Mouse (Mus musculus): ENCODE measurements at regions not wholly inside any gene's neighbourhood (a gene's known extent, or its start where the extent isn't known, plus 50 kb on each side); places are given as distances from the start of the nearest gene placed in this dataset.

DNA sequence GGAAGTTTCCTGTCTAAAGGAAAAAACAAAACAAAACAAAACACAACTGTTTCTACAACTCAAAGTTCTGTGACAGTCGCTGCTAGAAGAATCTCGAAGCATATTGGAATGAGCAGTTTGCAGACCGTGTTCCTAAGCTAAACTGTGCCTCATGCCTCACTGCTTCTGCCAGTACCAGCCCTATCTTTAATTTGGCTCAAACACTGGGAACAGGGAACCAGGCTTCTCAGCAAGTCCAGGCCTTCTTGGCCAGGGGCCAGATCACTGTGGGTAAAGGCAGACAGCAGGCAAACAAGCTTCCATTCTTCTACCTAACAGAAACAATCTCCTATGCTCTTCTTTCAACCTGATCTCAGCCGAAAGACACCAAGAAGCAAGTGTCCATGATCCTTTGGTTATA is 56.5 kb downstream of the Tmsb4x start:
- H3K4me1 ChIP-seq (ENCODE audit: control insufficient read depth, insufficient read depth, low read length), result no peaks in the 10 kb centered on the region
- H3K9ac ChIP-seq (replicated peaks; ENCODE audit: low read length), result no peak overlapping the region
- no peak overlapping the region for H3K4me2 ChIP-seq (ENCODE audit: low read length)
- ATAC-seq (ENCODE audit: low FRiP score, low TSS enrichment) (no peak), DNase-seq (peak; percentile 61)
- H3K9me3 ChIP-seq (ENCODE audit: control insufficient read depth, low read length), result no peaks in the 10 kb centered on the region
- no peak overlapping the region for H3K27ac ChIP-seq (replicated peaks; ENCODE audit: low read depth, low read length)
- H3K27me3 ChIP-seq (ENCODE audit: control insufficient read depth, insufficient read depth, low read length), result peaks cover 10% of the 10 kb centered on the region; the same call in 1 of the 2 replicates
- H3K4me3 ChIP-seq (replicated peaks; ENCODE audit: low read depth, low read length), result no peak overlapping the region
- no peaks in the 10 kb centered on the region for H3K36me3 ChIP-seq (ENCODE audit: control insufficient read depth, insufficient read depth, low read length)
- 69% methylated on average over 4 of the region's 4 CpGs for WGBS

DNA sequence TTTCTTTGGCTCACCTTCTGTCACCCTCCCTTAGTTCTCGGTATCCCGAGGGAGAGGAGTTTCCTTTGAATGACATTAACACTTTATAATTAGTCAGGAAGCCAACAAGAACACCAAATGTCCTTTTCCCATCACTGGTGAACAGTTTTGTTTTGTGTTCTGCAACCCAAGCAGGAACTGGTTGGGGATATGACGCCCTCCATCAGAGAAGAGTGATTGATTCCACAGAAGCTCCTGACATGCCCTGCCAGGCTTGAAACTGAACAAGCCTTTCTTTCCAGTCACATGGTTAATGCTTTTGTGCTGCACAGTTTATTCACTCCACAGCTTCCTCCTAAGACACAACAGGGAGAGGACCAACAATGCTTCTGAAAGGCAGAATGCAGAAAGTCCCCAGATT is 57.8 kb downstream of the Tmsb4x start:
- 42% methylated on average over 3 of the region's 3 CpGs for WGBS
- H3K4me3 ChIP-seq (replicated peaks; ENCODE audit: low read depth, low read length), result no peak overlapping the region

DNA sequence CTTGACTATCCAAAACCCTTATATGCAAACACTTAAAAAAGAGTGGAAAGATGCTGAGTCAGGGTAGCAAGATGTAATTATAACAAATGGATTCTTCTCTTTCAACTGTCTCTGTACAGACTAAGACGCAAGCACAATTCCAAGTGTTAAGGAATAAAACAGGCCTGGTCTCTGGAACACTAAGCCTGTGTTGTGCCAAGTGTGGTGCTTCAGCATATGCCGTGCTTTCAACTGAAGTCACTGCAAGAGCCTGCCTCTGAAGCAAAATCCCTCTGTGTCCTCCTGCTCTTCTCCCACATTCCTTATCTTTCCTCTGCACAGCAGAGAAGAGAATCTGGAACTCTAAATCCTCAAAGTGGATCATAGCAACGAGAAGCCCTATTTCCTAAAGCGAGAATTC is 59.7 kb downstream of the Tmsb4x start:
- Histone ChIP-seq H3K9me3 (ENCODE audit: control insufficient read depth, low read length) (no peaks in the 10 kb centered on the region), H3K9ac (replicated peaks; ENCODE audit: low read length) (no peak overlapping the region), H3K36me3 (ENCODE audit: control insufficient read depth, insufficient read depth, low read length) (no peaks in the 10 kb centered on the region), H3K4me1 (ENCODE audit: control insufficient read depth, insufficient read depth, low read length) (no peaks in the 10 kb centered on the region), H3K4me2 (ENCODE audit: low read length) (no peak overlapping the region), H3K4me3 (replicated peaks; ENCODE audit: low read depth, low read length) (no peak overlapping the region), H3K27ac (replicated peaks; ENCODE audit: low read depth, low read length) (no peak overlapping the region), H3K27me3 (ENCODE audit: control insufficient read depth, insufficient read depth, low read length) (peaks cover 8% of the 10 kb centered on the region; the same call in 1 of the 2 replicates)
- ATAC-seq (ENCODE audit: low FRiP score, low TSS enrichment) (no peak), DNase-seq (no peak)
- WGBS, result 89% methylated on average over 4 of the region's 4 CpGs

More for the DNA sequence above, 57.8 kb downstream of the Tmsb4x start:
- Histone ChIP-seq H3K27me3 (ENCODE audit: control insufficient read depth, insufficient read depth, low read length) (peaks cover 10% of the 10 kb centered on the region; the same call in 1 of the 2 replicates), H3K9ac (replicated peaks; ENCODE audit: low read length) (no peak overlapping the region), H3K9me3 (ENCODE audit: control insufficient read depth, low read length) (no peaks in the 10 kb centered on the region), H3K36me3 (ENCODE audit: control insufficient read depth, insufficient read depth, low read length) (no peaks in the 10 kb centered on the region), H3K4me1 (ENCODE audit: control insufficient read depth, insufficient read depth, low read length) (no peaks in the 10 kb centered on the region), H3K4me2 (ENCODE audit: low read length) (no peak overlapping the region), H3K27ac (replicated peaks; ENCODE audit: low read depth, low read length) (no peak overlapping the region)
- ATAC-seq (ENCODE audit: low FRiP score, low TSS enrichment), result no peak
- DNase-seq, result no peak

DNA sequence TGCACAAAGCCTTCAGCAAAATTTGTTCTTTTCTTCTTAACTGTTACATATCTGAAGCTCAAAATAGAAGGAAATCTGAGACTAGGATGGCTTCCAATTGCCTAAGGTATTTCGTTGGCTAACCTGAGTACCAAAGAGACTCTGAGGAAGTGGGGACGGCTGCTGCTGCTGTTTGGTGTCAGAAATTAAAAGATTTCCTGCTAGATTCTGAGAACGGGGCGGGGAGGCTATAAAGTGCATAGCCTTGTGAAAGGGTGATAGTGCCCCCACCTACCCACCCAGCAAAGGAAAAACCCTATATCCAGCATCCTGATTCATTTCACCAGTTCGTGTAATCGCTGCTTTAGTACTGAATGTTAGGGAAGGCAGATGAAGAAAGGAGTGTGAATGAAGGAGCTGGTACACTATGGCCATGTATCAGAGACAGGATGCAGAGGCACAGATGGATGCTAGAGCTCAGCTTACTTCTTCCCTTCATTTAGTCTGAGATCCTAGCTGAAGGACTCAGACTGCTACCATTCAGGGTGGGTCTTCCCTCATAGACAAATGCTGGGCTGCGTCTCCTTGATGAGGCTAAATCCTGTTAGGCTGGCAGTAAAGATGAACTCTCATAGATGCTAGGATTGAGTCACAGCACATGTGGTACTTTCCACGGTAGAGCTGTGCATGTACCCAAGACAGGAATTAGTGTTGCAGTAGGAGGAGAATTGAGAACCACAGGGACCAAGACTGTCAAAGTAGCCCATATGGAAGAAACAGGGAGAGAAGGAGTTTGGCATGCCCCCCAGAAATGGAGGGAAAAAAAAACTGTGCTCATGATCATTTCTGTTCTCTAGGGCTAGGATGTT is 62.4 kb downstream of the Tmsb4x start:
- Histone ChIP-seq H3K27me3 (ENCODE audit: control insufficient read depth, insufficient read depth, low read length) (peaks cover 3% of the 10 kb centered on the region; the same call in 1 of the 2 replicates), H3K4me2 (ENCODE audit: low read length) (no peak overlapping the region)
- 81% methylated on average over 8 of the region's 8 CpGs for WGBS

DNA sequence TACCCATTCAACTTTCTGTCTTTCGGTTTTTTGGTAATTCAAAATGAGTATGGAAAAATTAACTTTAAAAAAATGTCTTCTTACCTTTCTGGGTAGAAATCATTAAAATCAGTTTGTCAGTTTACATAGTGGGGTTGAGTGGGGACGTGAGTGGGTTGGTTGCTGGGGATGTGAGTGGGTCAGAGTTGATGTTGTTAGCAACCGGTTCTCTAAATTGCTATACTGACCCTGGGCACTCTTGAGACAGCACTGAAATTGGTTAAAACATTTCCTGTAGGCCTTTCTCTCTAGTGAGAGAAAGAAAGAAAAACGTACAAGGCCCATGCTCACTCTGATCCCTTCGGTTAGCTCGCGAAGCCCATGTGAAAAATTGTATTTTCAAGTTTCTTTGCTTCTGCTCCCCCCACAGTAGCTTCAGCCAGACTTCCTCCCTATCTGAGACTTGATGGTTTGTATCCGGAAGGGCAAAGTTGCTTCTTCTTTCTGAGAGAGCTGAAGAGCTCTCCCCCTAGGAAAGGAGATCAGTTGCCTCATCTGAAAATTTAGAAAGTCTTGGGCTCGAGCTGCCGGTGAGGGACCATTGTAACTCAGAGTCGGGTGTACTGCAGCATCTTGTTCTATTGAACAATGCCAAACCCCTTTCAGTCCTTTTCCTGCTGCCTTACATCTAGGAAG is 63.5 kb downstream of the Tmsb4x start:
- no peak for DNase-seq
- no peaks in the 10 kb centered on the region for H3K9me3 ChIP-seq (ENCODE audit: control insufficient read depth, low read length)
- no peak overlapping the region for H3K27ac ChIP-seq (replicated peaks; ENCODE audit: low read depth, low read length)
- H3K4me3 ChIP-seq (replicated peaks; ENCODE audit: low read depth, low read length), result no peak overlapping the region
- 76% methylated on average over 11 of the region's 11 CpGs for WGBS
- H3K4me1 ChIP-seq (ENCODE audit: control insufficient read depth, insufficient read depth, low read length), result no peaks in the 10 kb centered on the region
- H3K4me2 ChIP-seq (ENCODE audit: low read length), result no peak overlapping the region
- ATAC-seq (ENCODE audit: low FRiP score, low TSS enrichment), result no peak
- no peak overlapping the region for H3K9ac ChIP-seq (replicated peaks; ENCODE audit: low read length)
- no peaks in the 10 kb centered on the region for H3K36me3 ChIP-seq (ENCODE audit: control insufficient read depth, insufficient read depth, low read length)
- peaks cover 3% of the 10 kb centered on the region; the same call in 1 of the 2 replicates for H3K27me3 ChIP-seq (ENCODE audit: control insufficient read depth, insufficient read depth, low read length)

More for the DNA sequence above, 62.4 kb downstream of the Tmsb4x start:
- Histone ChIP-seq H3K27ac (replicated peaks; ENCODE audit: low read depth, low read length) (no peak overlapping the region), H3K4me3 (replicated peaks; ENCODE audit: low read depth, low read length) (no peak overlapping the region), H3K36me3 (ENCODE audit: control insufficient read depth, insufficient read depth, low read length) (no peaks in the 10 kb centered on the region), H3K4me1 (ENCODE audit: control insufficient read depth, insufficient read depth, low read length) (no peaks in the 10 kb centered on the region), H3K9me3 (ENCODE audit: control insufficient read depth, low read length) (no peaks in the 10 kb centered on the region), H3K9ac (replicated peaks; ENCODE audit: low read length) (no peak overlapping the region)
- no peak for ATAC-seq (ENCODE audit: low FRiP score, low TSS enrichment)
- DNase-seq, result no peak

DNA sequence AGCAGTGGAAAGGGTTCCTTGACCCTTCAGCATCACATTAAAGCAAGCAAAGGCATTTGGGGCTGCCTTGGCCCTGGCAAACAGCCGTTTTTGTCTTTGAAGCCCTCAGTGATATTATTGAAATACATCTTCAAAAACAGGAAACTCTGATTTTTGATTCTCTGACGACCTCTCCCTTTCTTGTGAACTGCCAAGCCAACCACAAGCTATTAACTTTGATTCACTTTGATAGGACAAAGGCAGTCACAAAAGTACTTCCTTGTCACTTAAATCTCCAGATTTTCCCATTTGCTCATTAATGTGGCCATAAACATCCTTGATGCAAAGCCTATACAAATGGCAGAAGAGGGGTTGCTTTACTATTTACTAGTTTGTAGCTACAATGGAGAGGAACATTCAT is 70.0 kb downstream of the Tmsb4x start:
- H3K4me3 ChIP-seq (replicated peaks; ENCODE audit: low read depth, low read length), result no peak overlapping the region
- no peaks in the 10 kb centered on the region for H3K9me3 ChIP-seq (ENCODE audit: control insufficient read depth, low read length)
- no peak overlapping the region for H3K4me2 ChIP-seq (ENCODE audit: low read length)
- no peak overlapping the region for H3K9ac ChIP-seq (replicated peaks; ENCODE audit: low read length)
- no peaks in the 10 kb centered on the region for H3K4me1 ChIP-seq (ENCODE audit: control insufficient read depth, insufficient read depth, low read length)
- peaks cover 3% of the 10 kb centered on the region; the same call in 1 of the 2 replicates for H3K27me3 ChIP-seq (ENCODE audit: control insufficient read depth, insufficient read depth, low read length)
- H3K27ac ChIP-seq (replicated peaks; ENCODE audit: low read depth, low read length), result no peak overlapping the region
- DNase-seq (no peak), ATAC-seq (ENCODE audit: low FRiP score, low TSS enrichment) (no peak)
- H3K36me3 ChIP-seq (ENCODE audit: control insufficient read depth, insufficient read depth, low read length), result no peaks in the 10 kb centered on the region
- 77% methylated on average over 2 of the region's 2 CpGs for WGBS

DNA sequence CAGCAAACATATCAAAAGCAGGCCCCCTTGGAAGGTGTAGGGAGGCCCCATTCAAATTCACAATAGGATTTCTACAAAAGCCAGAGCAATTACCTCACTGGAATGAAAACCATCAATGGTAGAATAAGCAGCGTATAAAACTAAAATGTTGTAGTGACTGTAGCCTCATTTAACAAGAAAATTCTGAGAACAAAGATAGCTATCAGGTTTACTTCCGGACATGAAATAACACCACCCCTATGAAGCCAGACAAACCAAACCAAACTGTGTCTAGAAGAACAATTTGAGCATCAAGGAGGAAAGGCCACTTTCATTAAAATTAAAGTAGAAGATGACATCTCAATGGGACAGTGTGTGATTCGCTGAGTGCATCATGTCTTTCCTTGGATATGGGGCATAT is 74.9 kb downstream of the Tmsb4x start:
- Histone ChIP-seq H3K4me3 (replicated peaks; ENCODE audit: low read depth, low read length) (no peak overlapping the region), H3K9me3 (ENCODE audit: control insufficient read depth, low read length) (no peaks in the 10 kb centered on the region), H3K4me2 (ENCODE audit: low read length) (no peak overlapping the region), H3K27ac (replicated peaks; ENCODE audit: low read depth, low read length) (no peak overlapping the region), H3K4me1 (ENCODE audit: control insufficient read depth, insufficient read depth, low read length) (no peaks in the 10 kb centered on the region), H3K9ac (replicated peaks; ENCODE audit: low read length) (no peak overlapping the region), H3K27me3 (ENCODE audit: control insufficient read depth, insufficient read depth, low read length) (peaks cover 8% of the 10 kb centered on the region), H3K36me3 (ENCODE audit: control insufficient read depth, insufficient read depth, low read length) (no peaks in the 10 kb centered on the region)
- no peak for ATAC-seq (ENCODE audit: low FRiP score, low TSS enrichment)
- DNase-seq, result no peak
- 97% methylated on average over 3 of the region's 3 CpGs for WGBS

DNA sequence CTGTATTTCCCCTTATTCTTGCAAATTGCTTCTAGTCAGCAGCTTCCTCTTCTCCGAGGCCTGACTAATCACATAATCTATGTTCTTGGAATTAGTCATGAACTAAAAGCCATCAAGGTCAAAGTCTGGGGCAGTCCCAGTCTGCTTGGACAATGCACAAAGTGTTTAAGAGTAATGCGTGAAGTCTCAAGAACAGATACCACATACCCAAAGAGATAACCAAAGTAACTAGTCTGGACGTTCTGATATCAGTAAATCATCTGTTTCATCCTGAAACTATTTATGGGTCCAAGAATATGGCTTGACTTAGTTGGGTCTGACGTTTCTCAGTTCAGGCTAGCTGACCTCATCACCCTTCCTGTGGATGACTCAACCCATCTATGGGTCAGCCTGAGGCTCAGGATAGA is 76.1 kb downstream of the Tmsb4x start:
- H3K27me3 ChIP-seq (ENCODE audit: control insufficient read depth, insufficient read depth, low read length), result peaks cover 9% of the 10 kb centered on the region
- H3K9me3 ChIP-seq (ENCODE audit: control insufficient read depth, low read length), result no peaks in the 10 kb centered on the region
- ATAC-seq (ENCODE audit: low FRiP score, low TSS enrichment) (no peak), DNase-seq (no peak)
- WGBS, result 74% methylated on average over 4 of the region's 4 CpGs
- no peak overlapping the region for H3K9ac ChIP-seq (replicated peaks; ENCODE audit: low read length)
- H3K36me3 ChIP-seq (ENCODE audit: control insufficient read depth, insufficient read depth, low read length), result no peaks in the 10 kb centered on the region
- no peak overlapping the region for H3K27ac ChIP-seq (replicated peaks; ENCODE audit: low read depth, low read length)
- H3K4me1 ChIP-seq (ENCODE audit: control insufficient read depth, insufficient read depth, low read length), result no peaks in the 10 kb centered on the region
- H3K4me2 ChIP-seq (ENCODE audit: low read length), result no peak overlapping the region
- no peak overlapping the region for H3K4me3 ChIP-seq (replicated peaks; ENCODE audit: low read depth, low read length)
